Mouse (Mus musculus): ENCODE measurements around the gene Gmip. TPM values are rescaled to one million over a fixed set of nuclear protein-coding genes. Genes with fewer than 3 reads are reported as not detected.

The Gmip gene
- total RNA-seq, 1 experiment from 2014 or later: 18.2 TPM

GRCm38 (mm10) chr8:69804537-69804936 is 3.9 kb upstream of the Gmip start:
- no peak for DNase-seq

GRCm38 (mm10) chr8:69805086-69805485 is 3.4 kb upstream of the Gmip start:
- DNase-seq: no peak

GRCm38 (mm10) chr8:69805491-69805890 is 3.0 kb upstream of the Gmip start:
- no peak for DNase-seq

- no peak for DNase-seq
These were observed 1.2 kb upstream of the Gmip start for GRCm38 (mm10) chr8:69807236-69807635.

- DNase-seq: no peak
These were observed 455 bp downstream of the Gmip start for GRCm38 (mm10) chr8:69808864-69809403.

GRCm38 (mm10) chr8:69809820-69810219 is 1.3 kb downstream of the Gmip start:
- DNase-seq: no peak

- no peak for DNase-seq
These were observed 6.4 kb downstream of the Gmip start for GRCm38 (mm10) chr8:69814881-69815280.

GRCm38 (mm10) chr8:69815396-69815795 is 6.9 kb downstream of the Gmip start:
- peak; percentile 40 for DNase-seq

- no peak for DNase-seq
These were observed 12.0 kb downstream of the Gmip start for GRCm38 (mm10) chr8:69820466-69820865.

GRCm38 (mm10) chr8:69821971-69822385 is 13.5 kb downstream of the Gmip start:
- peak; percentile 47 for DNase-seq

- DNase-seq: peak; percentile 70
These were observed 14.1 kb downstream of the Gmip start, which contains the start of gene Lpar2 for GRCm38 (mm10) chr8:69822386-69823191. Gene Lpar2, plus strand, starts transcription at chr8:69822429.

GRCm38 (mm10) chr8:69826371-69826770 is 17.9 kb downstream of the Gmip start:
- no peak for DNase-seq

GRCm38 (mm10) chr8:69832298-69832853 is 23.9 kb downstream of the Gmip start, which contains the start of gene Pbx4:
Gene Pbx4, plus strand, starts transcription at chr8:69832491.
- DNase-seq: peak; percentile 77

GRCm38 (mm10) chr8:69837057-69837682 is 28.7 kb downstream of the Gmip start:
- no peak for DNase-seq

GRCm38 (mm10) chr8:69847167-69848065 is 38.9 kb downstream of the Gmip start:
- DNase-seq: no peak

GRCm38 (mm10) chr8:69848951-69849350 is 40.5 kb downstream of the Gmip start:
- DNase-seq: peak; percentile 32

GRCm38 (mm10) chr8:69849899-69850298 is 41.4 kb downstream of the Gmip start:
- no peak for DNase-seq

- DNase-seq: no peak
These were observed 42.5 kb downstream of the Gmip start for GRCm38 (mm10) chr8:69850926-69851506.

GRCm38 (mm10) chr8:69853869-69854268 is 45.4 kb downstream of the Gmip start:
- DNase-seq: no peak

GRCm38 (mm10) chr8:69860807-69861206 is 52.3 kb downstream of the Gmip start:
- no peak for DNase-seq

- no peak for DNase-seq
These were observed 52.8 kb downstream of the Gmip start for GRCm38 (mm10) chr8:69861251-69861650.

Measured in adrenal gland, postnatal 25 days (tissue).